Mouse (Mus musculus) heart, postnatal 0 days (tissue): ENCODE measurements around the gene Olfr1389.

ENCODE experiments used
- CTCF ChIP-seq: IDR thresholded peaks from 2 replicates; pipeline ENCODE4 v1.5.1; 2016; ENCODE audit warnings: antibody characterized with exemption, control low read depth, low read depth
- EP300 ChIP-seq: IDR thresholded peaks from 2 replicates; pipeline ENCODE4 v1.6.1; 2016; ENCODE audit warnings: antibody characterized with exemption, low read depth

GRCm38 (mm10) chr11:49429641-49430040 lies 6.8 kb downstream of the Olfr1389 start:
- TF ChIP-seq CTCF (no peak), EP300 (no peak)
